Mouse (Mus musculus) forebrain, embryonic 10.5 days (tissue): ENCODE data around the gene Ptpn9. TPM values are rescaled to one million over a fixed set of nuclear protein-coding genes. Genes with fewer than 3 reads are reported as not detected.
"Not testable (repeated sequence)": the region's sequence is repeated elsewhere in the genome, so short reads cannot be mapped to it uniquely, and the experiment has no call there.

Source experiments
- DNase-seq: peaks from one replicate; pipeline ENCODE4 v3.0.0-alpha.2; 2017; ENCODE audit warnings: low spot score; ENCODE audit errors: extremely low spot score
- H3K27ac ChIP-seq: fragments of 300-500 bp; sonication (generic); 2 replicates; pipeline ENCODE4 v1.5.1; 2016; ENCODE audit warnings: mild to moderate bottlenecking
- H3K27me3 ChIP-seq: fragments of 300-500 bp; sonication (generic); 2 replicates; pipeline ENCODE4 v1.6.1; 2016; ENCODE audit warnings: mild to moderate bottlenecking; ENCODE audit not compliant: poor library complexity, severe bottlenecking
- H3K36me3 ChIP-seq: fragments of 300-500 bp; sonication (generic); replicated peaks from 2 replicates; pipeline ENCODE4 v1.6.1; 2016; ENCODE audit warnings: mild to moderate bottlenecking, moderate library complexity
- H3K4me1 ChIP-seq: fragments of 300-500 bp; sonication (generic); 2 replicates; pipeline ENCODE4 v1.6.1; 2016
- H3K4me3 ChIP-seq: fragments of 300-500 bp; sonication (generic); 2 replicates; pipeline ENCODE4 v1.5.1; 2016; ENCODE audit warnings: mild to moderate bottlenecking, moderate library complexity
- H3K9me3 ChIP-seq: fragments of 300-500 bp; sonication (generic); 2 replicates; pipeline ENCODE4 v1.6.1; 2016; ENCODE audit warnings: mild to moderate bottlenecking, moderate library complexity
- WGBS: fragments of 180-500 bp; shearing (Covaris S2); methylation state at CpG from one replicate; pipeline ENCODE4 v1.1.7; 2016; 5-methylcytosine and 5-hydroxymethylcytosine counted together
- polyA plus RNA-seq: library from polyadenylated mRNA; unstranded; fragments of >200 nt; fragmentation: Nextera tagmentation; extraction: Ambion mirVana; gene quantifications from 2 replicates; pipeline ENCODE4 v1.2.1, GENCODE M21; 2016

Gene Ptpn9
- polyA plus RNA-seq, 1 experiment from 2014 or later, result 20.2 TPM

- 92% methylated on average over 6 of the region's 6 CpGs for WGBS
- H3K27ac ChIP-seq, result no peak overlapping the region
These were observed 14.5 kb upstream of the Ptpn9 start for GRCm38 (mm10) chr9:56980186-56980585.

GRCm38 (mm10) chr9:56981502-56981901, 13.2 kb upstream of the Ptpn9 start:
- peaks cover 35% of the 10 kb centered on the region for H3K36me3 ChIP-seq
- WGBS, result 100% methylated on average over 1 of the region's 1 CpGs
- DNase-seq, result no peak
- H3K9me3 ChIP-seq, result no peaks in the 10 kb centered on the region
- no peaks in the 10 kb centered on the region for H3K4me1 ChIP-seq
- H3K27me3 ChIP-seq, result no peaks in the 10 kb centered on the region
- no peak overlapping the region for H3K27ac ChIP-seq
- no peak overlapping the region for H3K4me3 ChIP-seq

More at GRCm38 (mm10) chr9:56980186-56980585, 14.5 kb upstream of the Ptpn9 start:
- no peak overlapping the region for H3K4me3 ChIP-seq
- no peaks in the 10 kb centered on the region for H3K9me3 ChIP-seq
- no peaks in the 10 kb centered on the region for H3K27me3 ChIP-seq
- H3K4me1 ChIP-seq, result no peaks in the 10 kb centered on the region
- DNase-seq, result no peak
- peaks cover 35% of the 10 kb centered on the region for H3K36me3 ChIP-seq

GRCm38 (mm10) chr9:56995198-56996027, 690 bp downstream of the Ptpn9 start:
- Histone ChIP-seq H3K27me3 (no peaks in the 10 kb centered on the region), H3K4me3 (peak overlapping the region; percentile 94), H3K9me3 (no peaks in the 10 kb centered on the region), H3K36me3 (peaks cover 18% of the 10 kb centered on the region), H3K4me1 (peaks cover 15% of the 10 kb centered on the region), H3K27ac (peak overlapping the region; percentile 99)
- under 1% methylated on average over 80 of the region's 80 CpGs for WGBS
- DNase-seq, result peak; percentile 67

- Histone ChIP-seq H3K27ac (peak overlapping the region; percentile 99), H3K27me3 (no peaks in the 10 kb centered on the region), H3K9me3 (no peaks in the 10 kb centered on the region), H3K36me3 (peaks cover 21% of the 10 kb centered on the region), H3K4me3 (peak overlapping the region; percentile 94), H3K4me1 (peaks cover 15% of the 10 kb centered on the region)
- under 1% methylated on average over 5 of the region's 5 CpGs for WGBS
- no peak for DNase-seq
These were observed 1.3 kb downstream of the Ptpn9 start for GRCm38 (mm10) chr9:56996028-56996346.

- not testable (repeated sequence) for H3K4me3 ChIP-seq, H3K9me3 ChIP-seq, H3K27me3 ChIP-seq, H3K27ac ChIP-seq, DNase-seq
- H3K36me3 ChIP-seq, result peaks cover 21% of the 10 kb centered on the region
- peaks cover 15% of the 10 kb centered on the region for H3K4me1 ChIP-seq
- 81% methylated on average over 1 of the region's 1 CpGs for WGBS
These were observed 2.5 kb downstream of the Ptpn9 start for GRCm38 (mm10) chr9:56997206-56997605.

- no peaks in the 10 kb centered on the region for H3K4me1 ChIP-seq
- WGBS, result 93% methylated on average over 4 of the region's 4 CpGs
- no peak overlapping the region for H3K27ac ChIP-seq
- peaks cover 4% of the 10 kb centered on the region; the same call in 1 of the 2 replicates for H3K9me3 ChIP-seq
- no peak for DNase-seq
- H3K36me3 ChIP-seq, result peaks cover 55% of the 10 kb centered on the region
- H3K4me3 ChIP-seq, result no peak overlapping the region
- H3K27me3 ChIP-seq, result no peaks in the 10 kb centered on the region
These were observed 8.3 kb downstream of the Ptpn9 start for GRCm38 (mm10) chr9:57003011-57003410.

GRCm38 (mm10) chr9:57012393-57012792, 17.7 kb downstream of the Ptpn9 start:
- H3K4me3 ChIP-seq, result no peak overlapping the region
- no peak for DNase-seq
- 80% methylated on average over 1 of the region's 1 CpGs for WGBS
- H3K9me3 ChIP-seq, result peaks cover 12% of the 10 kb centered on the region; the same call in 1 of the 2 replicates
- H3K27ac ChIP-seq, result no peak overlapping the region
- H3K27me3 ChIP-seq, result no peaks in the 10 kb centered on the region
- H3K36me3 ChIP-seq, result peaks cover 49% of the 10 kb centered on the region
- 0 out of 2 replicates have a peak, but pooled peaks cover 3% of the 10 kb centered on the region for H3K4me1 ChIP-seq

GRCm38 (mm10) chr9:57012895-57013294, 18.2 kb downstream of the Ptpn9 start:
- H3K36me3 ChIP-seq, result peaks cover 44% of the 10 kb centered on the region
- no peak for DNase-seq
- no peak overlapping the region for H3K27ac ChIP-seq
- no peaks in the 10 kb centered on the region for H3K27me3 ChIP-seq
- no peak overlapping the region for H3K4me3 ChIP-seq
- H3K4me1 ChIP-seq, result 0 out of 2 replicates have a peak, but pooled peaks cover 3% of the 10 kb centered on the region
- WGBS, result 91% methylated on average over 4 of the region's 4 CpGs
- peaks cover 10% of the 10 kb centered on the region; the same call in 1 of the 2 replicates for H3K9me3 ChIP-seq

- Histone ChIP-seq H3K36me3 (peaks cover 40% of the 10 kb centered on the region), H3K27me3 (no peaks in the 10 kb centered on the region), H3K4me1 (0 out of 2 replicates have a peak, but pooled peaks cover 3% of the 10 kb centered on the region), H3K27ac (no peak overlapping the region), H3K4me3 (no peak overlapping the region), H3K9me3 (peaks cover 10% of the 10 kb centered on the region; the same call in 1 of the 2 replicates)
- DNase-seq, result no peak
- WGBS, result 98% methylated on average over 1 of the region's 1 CpGs
These were observed 19.0 kb downstream of the Ptpn9 start for GRCm38 (mm10) chr9:57013756-57014155.

- WGBS, result 92% methylated on average over 1 of the region's 1 CpGs
These were observed 20.0 kb downstream of the Ptpn9 start for GRCm38 (mm10) chr9:57014766-57015165.

GRCm38 (mm10) chr9:57017631-57018030, 22.9 kb downstream of the Ptpn9 start:
- Histone ChIP-seq H3K27me3 (no peaks in the 10 kb centered on the region), H3K36me3 (peaks cover 56% of the 10 kb centered on the region), H3K27ac (no peak overlapping the region), H3K4me1 (0 out of 2 replicates have a peak, but pooled peaks cover 3% of the 10 kb centered on the region), H3K9me3 (peaks cover 10% of the 10 kb centered on the region; the same call in 1 of the 2 replicates), H3K4me3 (no peak overlapping the region)
- DNase-seq, result no peak
- WGBS, result 95% methylated on average over 1 of the region's 1 CpGs

More at GRCm38 (mm10) chr9:57014766-57015165, 20.0 kb downstream of the Ptpn9 start:
- Histone ChIP-seq H3K9me3 (peaks cover 10% of the 10 kb centered on the region; the same call in 1 of the 2 replicates), H3K27me3 (no peaks in the 10 kb centered on the region), H3K27ac (no peak overlapping the region), H3K4me3 (no peak overlapping the region), H3K4me1 (0 out of 2 replicates have a peak, but pooled peaks cover 3% of the 10 kb centered on the region), H3K36me3 (peaks cover 38% of the 10 kb centered on the region)
- no peak for DNase-seq

- WGBS, result 96% methylated on average over 1 of the region's 1 CpGs
These were observed 37.0 kb downstream of the Ptpn9 start for GRCm38 (mm10) chr9:57031756-57032155.

GRCm38 (mm10) chr9:57056237-57056636, 61.5 kb downstream of the Ptpn9 start:
- no peaks in the 10 kb centered on the region for H3K9me3 ChIP-seq
- H3K4me3 ChIP-seq, result no peak overlapping the region
- H3K27ac ChIP-seq, result no peak overlapping the region
- H3K27me3 ChIP-seq, result no peaks in the 10 kb centered on the region
- peaks cover 76% of the 10 kb centered on the region for H3K36me3 ChIP-seq
- 79% methylated on average over 1 of the region's 1 CpGs for WGBS
- no peak for DNase-seq
- H3K4me1 ChIP-seq, result no peaks in the 10 kb centered on the region

More at GRCm38 (mm10) chr9:57031756-57032155, 37.0 kb downstream of the Ptpn9 start:
- peaks cover 85% of the 10 kb centered on the region for H3K36me3 ChIP-seq
- H3K27ac ChIP-seq, result no peak overlapping the region
- no peaks in the 10 kb centered on the region for H3K4me1 ChIP-seq
- no peaks in the 10 kb centered on the region for H3K27me3 ChIP-seq
- no peak for DNase-seq
- H3K4me3 ChIP-seq, result no peak overlapping the region
- H3K9me3 ChIP-seq, result no peaks in the 10 kb centered on the region
